Comparison of ENCODE assay signal across 26 mouse cellular contexts in the genomic region with DNA sequence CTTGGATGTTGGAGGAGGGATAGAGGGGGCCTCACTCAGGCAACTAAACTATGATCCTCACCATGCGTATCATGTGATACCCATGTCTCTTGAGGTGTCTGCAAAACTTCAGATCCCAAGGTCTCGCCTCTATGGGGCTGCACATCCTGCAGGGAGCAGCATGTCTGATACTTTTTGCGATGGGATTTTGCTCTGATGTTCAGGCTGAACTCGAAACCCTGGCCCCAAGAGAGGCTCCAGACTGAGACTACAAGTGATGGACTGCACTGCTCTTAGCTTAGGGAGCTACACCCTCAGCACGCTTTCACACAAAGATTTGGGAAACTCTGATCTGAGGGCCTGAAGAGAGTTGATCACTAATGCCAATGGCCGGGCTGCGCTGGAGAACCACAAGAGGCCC. TPM values are rescaled to one million over a fixed set of nuclear protein-coding genes. Genes with fewer than 3 reads are reported as not detected.
DNase-seq lines count a peak whose midpoint lies in the region; ATAC-seq lines count a peak whose summit lies in the region.
"Had no signal": no experiment of that assay in that cellular context is flagged by ENCODE, and none has a peak within 500 bp of the region (broad histone marks: within the 10 kb centered on the region; RNA-seq: fewer than 3 reads in every experiment).

No protein-coding gene starts in this region.

- H3K27ac ChIP-seq in midbrain, embryonic 11.5 days (ENCODE audit: low read depth, low read length): no peak overlapping the region
- H3K27ac ChIP-seq in midbrain, embryonic 15.5 days: no peak overlapping the region
- peak overlapping the region; percentile 58 for H3K27ac ChIP-seq in intestine, embryonic 15.5 days
- H3K27ac ChIP-seq: forebrain, embryonic 10.5 days; forebrain, embryonic 13.5 days; heart, adult 2 months; heart, embryonic 10.5 days; heart, embryonic 13.5 days; hindbrain, embryonic 14.5 days; hindbrain, postnatal 0 days had no signal

- no peaks in the 10 kb centered on the region for H3K9me3 ChIP-seq in midbrain, embryonic 11.5 days (ENCODE audit: control insufficient read depth, low read length)
- no peaks in the 10 kb centered on the region for H3K9me3 ChIP-seq in midbrain, embryonic 15.5 days
- no peaks in the 10 kb centered on the region for H3K9me3 ChIP-seq in intestine, embryonic 15.5 days
- H3K9me3 ChIP-seq: forebrain, embryonic 10.5 days; forebrain, embryonic 13.5 days; heart, embryonic 10.5 days; heart, embryonic 13.5 days had no signal

- peak; percentile 54 for DNase-seq in heart, adult 11 months
- no peak for DNase-seq in heart, adult 18-20 months
- peak; percentile 77 for DNase-seq in midbrain, embryonic 11.5 days (ENCODE audit: low spot score, missing footprints)
- DNase-seq in testis, postnatal 10 days (ENCODE audit: low spot score): peak; percentile 27
- DNase-seq in embryo, embryonic 10 days (ENCODE audit: low spot score): no peak
- DNase-seq in gastrocnemius, postnatal 25 days: no peak
- DNase-seq: adrenal gland, adult 2 months; adrenal gland, postnatal 14 days; cerebellum, adult 11 months; cerebellum, adult 2 months; cerebellum, adult 9-11 months; embryo, embryonic 11 days; gastrocnemius, postnatal 10 days; heart, postnatal 14 days; heart, postnatal 4 days had no signal

- no peaks in the 10 kb centered on the region for H3K36me3 ChIP-seq in midbrain, embryonic 11.5 days (ENCODE audit: control insufficient read depth, insufficient read depth, low read length)
- no peaks in the 10 kb centered on the region for H3K36me3 ChIP-seq in midbrain, embryonic 15.5 days (replicated peaks)
- H3K36me3 ChIP-seq in intestine, embryonic 15.5 days: no peaks in the 10 kb centered on the region
- H3K36me3 ChIP-seq: forebrain, embryonic 10.5 days; heart, embryonic 10.5 days; heart, embryonic 13.5 days had no signal

- 83% methylated on average over 7 of the region's 7 CpGs for WGBS in midbrain, embryonic 11.5 days
- WGBS in midbrain, embryonic 15.5 days: 81% methylated on average over 7 of the region's 7 CpGs
- WGBS in intestine, embryonic 15.5 days: 68% methylated on average over 7 of the region's 7 CpGs

- no peak overlapping the region for H3K4me2 ChIP-seq in midbrain, embryonic 11.5 days
- H3K4me2 ChIP-seq in midbrain, embryonic 15.5 days: no peak overlapping the region
- no peak overlapping the region for H3K4me2 ChIP-seq in intestine, embryonic 15.5 days (replicated peaks)
- H3K4me2 ChIP-seq: forebrain, embryonic 13.5 days; heart, embryonic 13.5 days; hindbrain, embryonic 14.5 days had no signal

- no peak for ATAC-seq in midbrain, embryonic 11.5 days (ENCODE audit: low FRiP score)
- ATAC-seq in midbrain, embryonic 15.5 days (replicated peaks): no peak
- no peak for ATAC-seq in intestine, embryonic 15.5 days
- ATAC-seq: forebrain, embryonic 13.5 days; forebrain, embryonic 16.5 days; hindbrain, postnatal 0 days had no signal

- H3K27me3 ChIP-seq in midbrain, embryonic 11.5 days (ENCODE audit: control insufficient read depth, insufficient read depth, low read length): no peaks in the 10 kb centered on the region
- no peaks in the 10 kb centered on the region for H3K27me3 ChIP-seq in midbrain, embryonic 15.5 days (replicated peaks)
- no peaks in the 10 kb centered on the region for H3K27me3 ChIP-seq in intestine, embryonic 15.5 days (replicated peaks)
- H3K27me3 ChIP-seq: forebrain, embryonic 13.5 days; heart, embryonic 13.5 days had no signal

- H3K9ac ChIP-seq in midbrain, embryonic 11.5 days (ENCODE audit: low read length): no peak overlapping the region
- H3K9ac ChIP-seq in midbrain, embryonic 15.5 days: no peak overlapping the region
- no peak overlapping the region for H3K9ac ChIP-seq in intestine, embryonic 15.5 days
- H3K9ac ChIP-seq: forebrain, embryonic 13.5 days; heart, embryonic 13.5 days had no signal

- no peak overlapping the region for H3K4me3 ChIP-seq in midbrain, embryonic 11.5 days (ENCODE audit: low read depth, low read length)
- H3K4me3 ChIP-seq in midbrain, embryonic 15.5 days: no peak overlapping the region
- H3K4me3 ChIP-seq in intestine, embryonic 15.5 days (replicated peaks): no peak overlapping the region
- H3K4me3 ChIP-seq: forebrain, embryonic 10.5 days; forebrain, embryonic 13.5 days; heart, adult 2 months; heart, embryonic 10.5 days; heart, embryonic 13.5 days had no signal

- H3K4me1 ChIP-seq in midbrain, embryonic 11.5 days (ENCODE audit: control insufficient read depth, insufficient read depth, low read length): peaks cover 16% of the 10 kb centered on the region
- peaks cover 21% of the 10 kb centered on the region for H3K4me1 ChIP-seq in midbrain, embryonic 15.5 days
- H3K4me1 ChIP-seq in intestine, embryonic 15.5 days (replicated peaks): peaks cover 25% of the 10 kb centered on the region
- H3K4me1 ChIP-seq: heart, embryonic 13.5 days had no signal

RNA-seq across cellular contexts. Expression of a gene that starts 41.0 kb away (rescaled TPM):
- 100 to 1,000 TPM in 1 of 2 experiments, 10 to 100 TPM in 1; 97.6 to 104 TPM for total RNA-seq in heart, adult 18-20 months (2021)
- polyA plus RNA-seq in midbrain, embryonic 11.5 days (2014; fragmentation: Nextera tagmentation; extraction: Ambion mirVana): 18.0 and 19.0 TPM in 2 replicates
- 15.3 and 16.1 TPM in 2 replicates for polyA plus RNA-seq in midbrain, embryonic 15.5 days (2015; fragmentation: Nextera tagmentation; extraction: Ambion mirVana)
- polyA plus RNA-seq in intestine, embryonic 15.5 days (2015; fragmentation: Nextera tagmentation; extraction: Ambion mirVana): 25.3 and 26.0 TPM in 2 replicates
- total RNA-seq in gastrocnemius, postnatal 25 days (2021): 10 to 100 TPM; 41.8 to 51.9 TPM
- total RNA-seq: common myeloid progenitor, adult 5-6 weeks had no signal

Comparison
In these comparisons a context has a peak if more than half of its experiments do, and no peak if none do; other contexts are left out.
1. DNase-seq: peak in heart, adult 11 months (single experiment), midbrain, embryonic 11.5 days (single experiment) and testis, postnatal 10 days (single experiment); none in heart, adult 18-20 months (0 of 2), embryo, embryonic 10 days (single experiment) and gastrocnemius, postnatal 25 days (single experiment).